In the genomic region with DNA sequence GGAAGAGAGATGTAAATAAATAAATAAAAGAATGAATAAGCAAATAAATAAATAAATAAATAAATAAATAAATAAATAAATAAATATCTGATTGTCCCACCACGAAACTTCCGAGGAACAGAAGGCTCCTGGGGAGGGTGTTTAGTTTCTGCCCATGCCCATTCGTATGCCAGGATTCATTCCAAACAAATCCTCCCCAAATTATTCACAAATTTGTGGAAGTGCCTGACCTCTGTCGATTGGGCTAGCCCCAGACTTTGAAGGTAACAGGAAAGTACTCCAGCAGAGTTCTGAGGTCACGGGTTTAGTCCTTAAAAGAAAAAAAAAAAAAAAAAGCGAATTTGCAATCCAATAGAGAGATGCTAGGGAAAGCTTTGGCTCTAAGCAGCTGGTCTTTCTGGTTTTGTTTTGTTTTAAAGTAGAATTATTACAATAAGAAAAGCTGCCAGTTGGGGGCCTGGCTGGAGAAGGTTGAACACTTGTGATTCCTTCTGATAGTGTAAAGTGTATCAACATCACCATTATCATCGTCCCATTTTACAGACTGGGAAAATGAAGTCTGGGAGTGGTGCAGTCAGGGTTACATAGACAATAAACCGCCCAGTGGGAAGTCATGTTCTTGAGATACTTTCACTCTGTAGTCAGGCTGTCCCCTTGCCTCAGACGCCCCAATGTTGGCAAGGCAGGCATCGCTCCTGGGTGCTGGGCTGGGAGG, we compare ENCODE assay signal across 8 mouse cellular contexts. TPM values are rescaled to one million over a fixed set of nuclear protein-coding genes. Genes with fewer than 3 reads are reported as not detected.
DNase-seq lines count a peak whose midpoint lies in the region; ATAC-seq and TF ChIP-seq lines count a peak whose summit lies in the region.

No protein-coding gene starts in this region.

- H3K9me3 ChIP-seq in forebrain, embryonic 10.5 days = no peaks in the 10 kb centered on the region
- no peaks in the 10 kb centered on the region for H3K9me3 ChIP-seq in forebrain, embryonic 14.5 days (replicated peaks; ENCODE audit: control insufficient read depth, low read length)
- H3K9me3 ChIP-seq in kidney, postnatal 0 days (replicated peaks; ENCODE audit: low read length) = no peaks in the 10 kb centered on the region
- H3K9me3 ChIP-seq in limb, embryonic 15.5 days = no peaks in the 10 kb centered on the region

- no peak for ATAC-seq in forebrain, embryonic 14.5 days
- no peak for ATAC-seq in kidney, postnatal 0 days (replicated peaks; ENCODE audit: low FRiP score, low read depth)
- no peak for ATAC-seq in limb, embryonic 15.5 days (ENCODE audit: insufficient number of reproducible peaks, low FRiP score, low TSS enrichment, low read depth)
- no peak for ATAC-seq in megakaryocyte-erythroid progenitor cell, adult 5-6 weeks (replicated peaks; ENCODE audit: low FRiP score, low TSS enrichment, poor library complexity, severe bottlenecking)

- H3K4me2 ChIP-seq in forebrain, embryonic 14.5 days (ENCODE audit: low read length) = no peak overlapping the region
- peak overlapping the region; percentile 47 for H3K4me2 ChIP-seq in kidney, postnatal 0 days (ENCODE audit: low read length)
- H3K4me2 ChIP-seq in limb, embryonic 15.5 days = peak overlapping the region; percentile 44

- no peaks in the 10 kb centered on the region for H3K36me3 ChIP-seq in forebrain, embryonic 10.5 days (replicated peaks)
- H3K36me3 ChIP-seq in forebrain, embryonic 14.5 days (ENCODE audit: control insufficient read depth, insufficient read depth, low read length) = no peaks in the 10 kb centered on the region
- peaks cover 8% of the 10 kb centered on the region; the same call in 1 of the 2 replicates for H3K36me3 ChIP-seq in kidney, postnatal 0 days (ENCODE audit: insufficient read depth, low read length)
- 0 out of 2 replicates have a peak, but pooled peaks cover 9% of the 10 kb centered on the region for H3K36me3 ChIP-seq in limb, embryonic 15.5 days

- no peak for TF ChIP-seq CTCF in kidney, postnatal 0 days (IDR thresholded peaks at IDR 0.05; ENCODE audit: low read depth)

- DNase-seq in forebrain, embryonic 10.5 days (ENCODE audit: extremely low spot score, low spot score) = no peak
- no peak for DNase-seq in forebrain, embryonic 14.5 days (ENCODE audit: low spot score)
- DNase-seq in kidney, postnatal 0 days (ENCODE audit: low spot score) = peak; percentile 7
- no peak for DNase-seq in kidney, postnatal 4 days
- peak; percentile 97 for DNase-seq in ZHBTc4 (ENCODE audit: low read depth, low spot score)
- no peak for DNase-seq in kidney, adult 18-20 months

- H3K4me1 ChIP-seq in forebrain, embryonic 10.5 days = peaks cover 16% of the 10 kb centered on the region
- no peaks in the 10 kb centered on the region for H3K4me1 ChIP-seq in forebrain, embryonic 14.5 days (ENCODE audit: control insufficient read depth, insufficient read depth, low read length)
- 0 out of 2 replicates have a peak, but pooled peaks cover 2% of the 10 kb centered on the region for H3K4me1 ChIP-seq in kidney, postnatal 0 days (replicated peaks; ENCODE audit: insufficient read depth, low read length)
- peaks cover 28% of the 10 kb centered on the region for H3K4me1 ChIP-seq in limb, embryonic 15.5 days

- peaks cover 100% of the 10 kb centered on the region for H3K27me3 ChIP-seq in forebrain, embryonic 10.5 days (ENCODE audit: poor library complexity, severe bottlenecking)
- H3K27me3 ChIP-seq in forebrain, embryonic 14.5 days (replicated peaks; ENCODE audit: control insufficient read depth, insufficient read depth, low read length) = peaks cover 97% of the 10 kb centered on the region
- peaks cover 59% of the 10 kb centered on the region for H3K27me3 ChIP-seq in kidney, postnatal 0 days (ENCODE audit: insufficient read depth, low read length)
- peaks cover 82% of the 10 kb centered on the region for H3K27me3 ChIP-seq in limb, embryonic 15.5 days

- peak overlapping the region; percentile 42 for H3K4me3 ChIP-seq in forebrain, embryonic 10.5 days
- no peak overlapping the region for H3K4me3 ChIP-seq in forebrain, embryonic 14.5 days (ENCODE audit: low read depth, low read length)
- H3K4me3 ChIP-seq in kidney, postnatal 0 days (replicated peaks; ENCODE audit: low read depth, low read length) = peak overlapping the region; percentile 24
- H3K4me3 ChIP-seq in limb, embryonic 15.5 days = peak overlapping the region; percentile 26

- no peak overlapping the region for H3K9ac ChIP-seq in forebrain, embryonic 14.5 days (ENCODE audit: low read length)
- peak overlapping the region; percentile 49; the same call in 1 of the 2 replicates for H3K9ac ChIP-seq in kidney, postnatal 0 days (ENCODE audit: low read depth, low read length)
- H3K9ac ChIP-seq in limb, embryonic 15.5 days = no peak overlapping the region

- WGBS in forebrain, embryonic 10.5 days = 12% methylated on average over 10 of the region's 10 CpGs
- 3% methylated on average over 10 of the region's 10 CpGs for WGBS in forebrain, embryonic 14.5 days
- 39% methylated on average over 10 of the region's 10 CpGs for WGBS in kidney, postnatal 0 days
- 56% methylated on average over 10 of the region's 10 CpGs for WGBS in limb, embryonic 15.5 days

- H3K27ac ChIP-seq in forebrain, embryonic 10.5 days = peak overlapping the region; percentile 63; the same call in 1 of the 2 replicates
- no peak overlapping the region for H3K27ac ChIP-seq in forebrain, embryonic 14.5 days (ENCODE audit: low read depth, low read length)
- peak overlapping the region; percentile 47; the same call in 1 of the 2 replicates for H3K27ac ChIP-seq in kidney, postnatal 0 days
- H3K27ac ChIP-seq in limb, embryonic 15.5 days = no peak overlapping the region

RNA-seq across cellular contexts. Expression of gene Tbx3, which starts 9.3 kb away (rescaled TPM):
- 10.6 and 13.9 TPM in 2 replicates for polyA plus RNA-seq in forebrain, embryonic 10.5 days (2016; fragmentation: Nextera tagmentation; extraction: Ambion mirVana)
- polyA plus RNA-seq in forebrain, embryonic 14.5 days (2014; fragmentation: Nextera tagmentation; extraction: Ambion mirVana) = 1.7 and 2.8 TPM in 2 replicates
- polyA plus RNA-seq in kidney, postnatal 0 days (2015; fragmentation: Nextera tagmentation; extraction: Ambion mirVana) = 32.9 and 36.8 TPM in 2 replicates
- polyA plus RNA-seq in limb, embryonic 15.5 days (2015; fragmentation: Nextera tagmentation; extraction: Ambion mirVana) = 20.8 and 23.5 TPM in 2 replicates
- not detected in 2 replicates for total RNA-seq in megakaryocyte-erythroid progenitor cell, adult 5-6 weeks (2014; fragmentation: Nextera tagmentation)
- not detected in 2 replicates for total RNA-seq in megakaryocyte-erythroid progenitor cell, adult 5-6 weeks (2017)

Comparison
In these comparisons a context has a peak if more than half of its experiments do, and no peak if none do; other contexts are left out.
1. DNase-seq: peak in kidney, postnatal 0 days (single experiment) and ZHBTc4 (single experiment); none in forebrain, embryonic 10.5 days (single experiment), forebrain, embryonic 14.5 days (single experiment), kidney, postnatal 4 days (0 of 2) and kidney, adult 18-20 months (single experiment).
2. H3K27ac ChIP-seq: peak in forebrain, embryonic 10.5 days (single experiment) and kidney, postnatal 0 days (single experiment); none in forebrain, embryonic 14.5 days (single experiment) and limb, embryonic 15.5 days (single experiment).